ENCODE assay signal across 23 mouse cellular contexts in genomic region chr6:144689076-144689475, GRCm38 (mm10).
DNase-seq lines count a peak whose midpoint lies in the region; ATAC-seq and TF ChIP-seq lines count a peak whose summit lies in the region.
"Had no signal": no experiment of that assay in that cellular context is flagged by ENCODE, and none has a peak within 500 bp of the region (broad histone marks: within the 10 kb centered on the region; RNA-seq: fewer than 3 reads in every experiment).

No protein-coding gene starts in this region.

- no peak overlapping the region for H3ac ChIP-seq in C2C12 (ENCODE audit: control insufficient read depth, insufficient read length, low read depth)
- H3ac ChIP-seq in myocyte (ENCODE audit: control insufficient read depth, insufficient read length) = no peak overlapping the region

- no peak for TF ChIP-seq POLR2A in myocyte (IDR thresholded peaks at IDR 0.05; ENCODE audit: insufficient read length, low read depth)

- H3K79me3 ChIP-seq in C2C12 (ENCODE audit: low read depth) = no peaks in the 10 kb centered on the region

- no peaks in the 10 kb centered on the region for H3K9me3 ChIP-seq in liver, postnatal 0 days (ENCODE audit: low read length)
- H3K9me3 ChIP-seq: embryonic facial prominence, embryonic 15.5 days; forebrain, embryonic 10.5 days; heart, embryonic 12.5 days; hindbrain, embryonic 10.5 days had no signal

- H3K9ac ChIP-seq in liver, postnatal 0 days (replicated peaks) = no peak overlapping the region
- H3K9ac ChIP-seq: embryonic facial prominence, embryonic 15.5 days; heart, embryonic 12.5 days; hindbrain, embryonic 14.5 days had no signal

- TF ChIP-seq CTCF in C2C12 (IDR thresholded peaks at IDR 0.05; ENCODE audit: control insufficient read depth, insufficient read depth, insufficient read length) = no peak
- no peak for TF ChIP-seq CTCF in liver, postnatal 0 days (IDR thresholded peaks at IDR 0.05; ENCODE audit: low read depth)

- ATAC-seq in liver, postnatal 0 days = no peak
- ATAC-seq: forebrain, embryonic 14.5 days; intestine, postnatal 0 days had no signal

- H3K4me3 ChIP-seq in C2C12 (ENCODE audit: insufficient read depth, poor library complexity, severe bottlenecking) = no peak overlapping the region
- no peak overlapping the region for H3K4me3 ChIP-seq in myocyte
- H3K4me3 ChIP-seq in liver, postnatal 0 days (ENCODE audit: low read depth, low read length) = no peak overlapping the region
- H3K4me3 ChIP-seq: embryonic facial prominence, embryonic 15.5 days; erythroblast, embryonic 14.5 days; forebrain, embryonic 10.5 days; heart, adult 2 months; heart, embryonic 12.5 days; hindbrain, embryonic 10.5 days had no signal

- TF ChIP-seq EP300 in liver, postnatal 0 days (IDR thresholded peaks at IDR 0.05; ENCODE audit: low read depth) = no peak

- no peaks in the 10 kb centered on the region for H3K36me3 ChIP-seq in C2C12 (ENCODE audit: control insufficient read depth, insufficient read depth)
- no peaks in the 10 kb centered on the region for H3K36me3 ChIP-seq in myocyte (ENCODE audit: control insufficient read depth, insufficient read depth)
- no peaks in the 10 kb centered on the region for H3K36me3 ChIP-seq in liver, postnatal 0 days (replicated peaks; ENCODE audit: insufficient read depth, low read length)
- H3K36me3 ChIP-seq: embryonic facial prominence, embryonic 15.5 days; forebrain, embryonic 10.5 days; heart, embryonic 12.5 days; hindbrain, embryonic 10.5 days had no signal

- H3K27ac ChIP-seq in liver, postnatal 0 days (ENCODE audit: low read depth) = no peak overlapping the region
- H3K27ac ChIP-seq: embryonic facial prominence, embryonic 15.5 days; forebrain, embryonic 10.5 days; heart, adult 2 months; hindbrain, embryonic 10.5 days; hindbrain, embryonic 14.5 days had no signal

- 81% methylated on average over 3 of the region's 3 CpGs for WGBS in liver, postnatal 0 days (ENCODE audit: insufficient replicate concordance)

- no peaks in the 10 kb centered on the region for H3K79me2 ChIP-seq in C2C12 (ENCODE audit: control insufficient read depth, insufficient read depth)
- no peaks in the 10 kb centered on the region for H3K79me2 ChIP-seq in myocyte (ENCODE audit: control insufficient read depth, insufficient read depth)

- H3K27me3 ChIP-seq in C2C12 (ENCODE audit: control insufficient read depth, insufficient read depth, insufficient read length) (no peaks in the 10 kb centered on the region), myocyte (ENCODE audit: control insufficient read depth, insufficient read depth, insufficient read length) (no peaks in the 10 kb centered on the region)
- no peaks in the 10 kb centered on the region for H3K27me3 ChIP-seq in liver, postnatal 0 days (ENCODE audit: insufficient read depth, low read length)
- H3K27me3 ChIP-seq: embryonic facial prominence, embryonic 15.5 days; heart, embryonic 12.5 days had no signal

- peak; percentile 87 for DNase-seq in heart, adult 11 months
- no peak for DNase-seq in heart, adult 8-10 months (ENCODE audit: low spot score)
- DNase-seq in NIH3T3 (ENCODE audit: low read depth) = peak; percentile 84
- no peak for DNase-seq in embryo, embryonic 10 days (ENCODE audit: low spot score)
- DNase-seq in lung, adult 18-20 months = no peak
- DNase-seq in liver, postnatal 0 days = no peak
- DNase-seq: adrenal gland, adult 2 months; adrenal gland, postnatal 25 days; cerebellum, adult 2 months; cerebellum, postnatal 10 days; embryo, embryonic 11 days; gastrocnemius, postnatal 10 days; heart, adult 2 months had no signal

- H3K4me1 ChIP-seq in liver, postnatal 0 days (ENCODE audit: insufficient read depth) = no peaks in the 10 kb centered on the region
- H3K4me1 ChIP-seq: embryonic facial prominence, embryonic 15.5 days; forebrain, embryonic 10.5 days; hindbrain, embryonic 10.5 days had no signal

- H3K4me2 ChIP-seq in myocyte (ENCODE audit: low read depth) = peak overlapping the region; percentile 44
- no peak overlapping the region for H3K4me2 ChIP-seq in liver, postnatal 0 days (ENCODE audit: low read depth, low read length)
- H3K4me2 ChIP-seq: embryonic facial prominence, embryonic 15.5 days; heart, embryonic 12.5 days; hindbrain, embryonic 14.5 days had no signal

TF ChIP-seq in C2C12, 6 proteins besides CTCF, POLR2A, EP300 and RAD21:
- no peak for TF ChIP-seq FOSL1 (IDR thresholded peaks at IDR 0.05; ENCODE audit: insufficient read depth, low read length, poor library complexity, severe bottlenecking)
- TF ChIP-seq MAX (IDR thresholded peaks at IDR 0.05) = no peak
- TF ChIP-seq USF1 (IDR thresholded peaks at IDR 0.05; ENCODE audit: low read depth) = no peak
- TF ChIP-seq MYOD1 (IDR thresholded peaks at IDR 0.05; ENCODE audit: control insufficient read depth, insufficient read length, low read depth) = no peak
- no peak for TF ChIP-seq MYOG (IDR thresholded peaks at IDR 0.05; ENCODE audit: control insufficient read depth, extremely low read depth, insufficient read length)
- peak; percentile 14 for TF ChIP-seq CEBPB (IDR thresholded peaks at IDR 0.05; ENCODE audit: low read depth)

TF ChIP-seq in myocyte, 11 proteins besides CTCF, POLR2A, EP300 and RAD21:
- TF ChIP-seq MAX (IDR thresholded peaks at IDR 0.05; ENCODE audit: low read depth) (no peak), USF1 (IDR thresholded peaks at IDR 0.05; ENCODE audit: low read depth) (no peak), CEBPB (IDR thresholded peaks at IDR 0.05; ENCODE audit: insufficient read depth, poor library complexity, severe bottlenecking) (0 out of 2 replicates have a peak, but pooled peaks have one; percentile 9), SRF (IDR thresholded peaks at IDR 0.05; ENCODE audit: control insufficient read depth, insufficient read length, low read depth) (no peak)

Comparison
In these comparisons a context has a peak if more than half of its experiments do, and no peak if none do; other contexts are left out.
1. DNase-seq: peak in heart, adult 11 months (single experiment) and NIH3T3 (single experiment); none in heart, adult 8-10 months (single experiment), embryo, embryonic 10 days (single experiment), lung, adult 18-20 months (0 of 2) and liver, postnatal 0 days (single experiment).